Mouse (Mus musculus) cortical plate, adult 2 months (tissue): ENCODE data around the gene Scgb1b15.
"Not testable (repeated sequence)": the region's sequence is repeated elsewhere in the genome, so short reads cannot be mapped to it uniquely, and the experiment has no call there.

ENCODE experiments used
- CTCF ChIP-seq: fragments of 200-500 bp; IDR thresholded peaks from 2 replicates; pipeline ENCODE4 v1.5.1; 2011; ENCODE audit warnings: mild to moderate bottlenecking, control low read depth, low read length; ENCODE audit not compliant: insufficient read depth; ENCODE audit errors: extremely low read depth
- POLR2A ChIP-seq: fragments of 200-500 bp; IDR thresholded peaks from 2 replicates; pipeline ENCODE4 v1.6.1; 2011; ENCODE audit warnings: mild to moderate bottlenecking, low read length, control low read depth; ENCODE audit not compliant: insufficient read depth; ENCODE audit errors: extremely low read depth

DNA sequence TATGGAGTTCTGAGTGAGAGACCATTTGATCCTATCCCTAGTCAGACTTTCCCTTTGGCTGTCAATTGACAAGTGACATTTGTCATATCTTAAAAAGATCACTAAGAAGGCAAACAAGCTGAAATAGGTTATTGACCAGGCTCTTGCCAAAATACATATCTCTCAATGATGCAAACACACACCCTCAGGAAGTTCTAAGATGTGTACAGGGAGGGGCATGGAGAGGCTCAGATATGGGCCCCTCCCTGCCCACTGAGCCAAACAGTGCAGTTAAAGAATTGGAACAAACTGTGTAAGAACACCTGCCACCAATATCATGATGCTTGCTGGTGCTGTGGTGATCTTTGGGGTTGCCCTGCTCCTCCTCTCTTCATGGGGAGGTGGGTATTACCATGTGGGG is at the start of gene Scgb1b15:
- not testable (repeated sequence) for TF ChIP-seq CTCF, POLR2A
